Mouse (Mus musculus): ENCODE measurements around the gene Map4k3.

Map4k3 gene

GRCm38 (mm10) chr17:80729825-80730224, 1.5 kb upstream of the Map4k3 start:
- in situ Hi-C loops (cut with MboI) = no loop called here

- in situ Hi-C loops (cut with MboI) = no loop called here
Observed at GRCm38 (mm10) chr17:80729080-80729749, 930 bp upstream of the Map4k3 start.

- in situ Hi-C loops (cut with MboI) = no loop called here
Observed at GRCm38 (mm10) chr17:80727341-80727951, 839 bp downstream of the Map4k3 start.

- in situ Hi-C loops (cut with MboI) = no loop called here
Observed at GRCm38 (mm10) chr17:80726821-80727220, 1.5 kb downstream of the Map4k3 start.

- in situ Hi-C loops (cut with MboI) = no loop called here
Observed at GRCm38 (mm10) chr17:80723092-80723491, 5.2 kb downstream of the Map4k3 start.

GRCm38 (mm10) chr17:80721670-80722069, 6.6 kb downstream of the Map4k3 start:
- in situ Hi-C loops (cut with MboI) = no loop called here

GRCm38 (mm10) chr17:80719309-80719708, 9.0 kb downstream of the Map4k3 start:
- in situ Hi-C loops (cut with MboI) = no loop called here

GRCm38 (mm10) chr17:80718243-80718642, 10.0 kb downstream of the Map4k3 start:
- in situ Hi-C loops (cut with MboI) = no loop called here

GRCm38 (mm10) chr17:80713588-80713987, 14.7 kb downstream of the Map4k3 start:
- in situ Hi-C loops (cut with MboI) = no loop called here

- in situ Hi-C loops (cut with MboI) = no loop called here
Observed at GRCm38 (mm10) chr17:80709921-80710838, 18.1 kb downstream of the Map4k3 start.

GRCm38 (mm10) chr17:80708803-80709202, 19.5 kb downstream of the Map4k3 start:
- in situ Hi-C loops (cut with MboI) = no loop called here

- in situ Hi-C loops (cut with MboI) = no loop called here
Observed at GRCm38 (mm10) chr17:80707176-80707575, 21.1 kb downstream of the Map4k3 start.

GRCm38 (mm10) chr17:80706608-80707007, 21.7 kb downstream of the Map4k3 start:
- in situ Hi-C loops (cut with MboI) = no loop called here

GRCm38 (mm10) chr17:80701687-80702086, 26.6 kb downstream of the Map4k3 start:
- in situ Hi-C loops (cut with MboI) = no loop called here

- in situ Hi-C loops (cut with MboI) = no loop called here
Observed at GRCm38 (mm10) chr17:80698930-80699329, 29.4 kb downstream of the Map4k3 start.

GRCm38 (mm10) chr17:80698191-80698901, 29.9 kb downstream of the Map4k3 start:
- in situ Hi-C loops (cut with MboI) = no loop called here

- in situ Hi-C loops (cut with MboI) = no loop called here
Observed at GRCm38 (mm10) chr17:80696956-80697355, 31.3 kb downstream of the Map4k3 start.

GRCm38 (mm10) chr17:80696210-80696609, 32.1 kb downstream of the Map4k3 start:
- in situ Hi-C loops (cut with MboI) = no loop called here

GRCm38 (mm10) chr17:80693707-80694106, 34.6 kb downstream of the Map4k3 start:
- in situ Hi-C loops (cut with MboI) = no loop called here

GRCm38 (mm10) chr17:80692183-80692582, 36.1 kb downstream of the Map4k3 start:
- in situ Hi-C loops (cut with MboI) = no loop called here

GRCm38 (mm10) chr17:80688701-80689100, 39.6 kb downstream of the Map4k3 start:
- in situ Hi-C loops (cut with MboI) = no loop called here

GRCm38 (mm10) chr17:80686066-80686465, 42.2 kb downstream of the Map4k3 start:
- in situ Hi-C loops (cut with MboI) = no loop called here

All from mature B cell (primary cell).